Mouse (Mus musculus) ES-Bruce4 (cell line): ENCODE data around the gene Tlr9. TPM values are rescaled to one million over a fixed set of nuclear protein-coding genes. Genes with fewer than 3 reads are reported as not detected.

Experiments
- H3K27ac ChIP-seq: 2 replicates; pipeline ENCODE4 v1.5.1; 2012; ENCODE audit warnings: low read length, inconsistent platforms; ENCODE audit not compliant: insufficient read depth
- H3K27me3 ChIP-seq: 2 replicates; pipeline ENCODE4 v1.6.1; 2012; ENCODE audit warnings: mild to moderate bottlenecking, low read length, inconsistent platforms; ENCODE audit not compliant: control insufficient read depth, poor library complexity, insufficient read depth, severe bottlenecking
- H3K36me3 ChIP-seq: 2 replicates; pipeline ENCODE4 v1.6.1; 2012; ENCODE audit warnings: inconsistent platforms, mild to moderate bottlenecking, low read length, moderate library complexity; ENCODE audit not compliant: control insufficient read depth, poor library complexity, insufficient read depth, severe bottlenecking
- H3K4me1 ChIP-seq: one replicate; pipeline ENCODE4 v1.8.1; 2011; ENCODE audit warnings: low read length; ENCODE audit not compliant: control insufficient read depth, insufficient read depth
- H3K4me3 ChIP-seq: 2 replicates; pipeline ENCODE4 v1.5.1; 2011; ENCODE audit warnings: low read depth, mild to moderate bottlenecking, low read length
- H3K9ac ChIP-seq: 2 replicates; pipeline ENCODE4 v1.6.1; 2012; ENCODE audit warnings: low read depth, mild to moderate bottlenecking, inconsistent platforms; ENCODE audit not compliant: poor library complexity, severe bottlenecking
- H3K9me3 ChIP-seq: replicated peaks from 2 replicates; pipeline ENCODE4 v1.6.1; 2012; ENCODE audit warnings: mild to moderate bottlenecking, low read length, inconsistent platforms; ENCODE audit not compliant: control insufficient read depth, poor library complexity, insufficient read depth, severe bottlenecking
- CTCF ChIP-seq: IDR thresholded peaks from one replicate; pipeline ENCODE4 v1.8.1; 2011; ENCODE audit warnings: low read depth, low read length
- EP300 ChIP-seq: IDR thresholded peaks from 2 replicates; pipeline ENCODE4 v1.6.1; 2011; ENCODE audit warnings: low read depth, low read length; ENCODE audit not compliant: insufficient read depth
- POLR2A ChIP-seq: IDR thresholded peaks from one replicate; pipeline ENCODE4 v1.8.1; 2011; ENCODE audit warnings: low read length; ENCODE audit not compliant: insufficient read depth
- polyA plus RNA-seq: library from polyadenylated mRNA; stranded (reverse); fragments of >200 nt; gene quantifications from 2 replicates; pipeline ENCODE4 v1.2.4, GENCODE M21; 2011; ENCODE audit warnings: low read depth; ENCODE audit not compliant: missing spikeins, insufficient read depth, insufficient read length

Tlr9 gene
- polyA plus RNA-seq, 1 experiment: not detected

GRCm38 (mm10) chr9:106179964-106180363 lies 42.4 kb upstream of the Tlr9 start:
- no peak overlapping the region for H3K27ac ChIP-seq
- TF ChIP-seq EP300 (no peak), CTCF (no peak), POLR2A (no peak)
- no peaks in the 10 kb centered on the region for H3K9me3 ChIP-seq
- peaks cover 6% of the 10 kb centered on the region for H3K4me1 ChIP-seq
- H3K36me3 ChIP-seq: peaks cover 80% of the 10 kb centered on the region
- no peak overlapping the region for H3K4me3 ChIP-seq
- no peak overlapping the region for H3K9ac ChIP-seq
- no peaks in the 10 kb centered on the region for H3K27me3 ChIP-seq

GRCm38 (mm10) chr9:106182146-106182545 lies 40.3 kb upstream of the Tlr9 start:
- H3K4me3 ChIP-seq: no peak overlapping the region
- peaks cover 6% of the 10 kb centered on the region for H3K4me1 ChIP-seq
- no peak for TF ChIP-seq POLR2A
- TF ChIP-seq EP300: no peak
- no peak for TF ChIP-seq CTCF
- H3K27ac ChIP-seq: no peak overlapping the region
- peaks cover 89% of the 10 kb centered on the region for H3K36me3 ChIP-seq
- no peaks in the 10 kb centered on the region for H3K9me3 ChIP-seq
- H3K27me3 ChIP-seq: no peaks in the 10 kb centered on the region
- no peak overlapping the region for H3K9ac ChIP-seq

GRCm38 (mm10) chr9:106183996-106184395 lies 38.4 kb upstream of the Tlr9 start:
- no peak for TF ChIP-seq EP300
- TF ChIP-seq POLR2A: no peak
- no peak for TF ChIP-seq CTCF
- Histone ChIP-seq H3K27me3 (no peaks in the 10 kb centered on the region), H3K9ac (no peak overlapping the region), H3K36me3 (peaks cover 95% of the 10 kb centered on the region), H3K4me3 (no peak overlapping the region), H3K4me1 (peaks cover 1% of the 10 kb centered on the region), H3K9me3 (no peaks in the 10 kb centered on the region), H3K27ac (no peak overlapping the region)

GRCm38 (mm10) chr9:106191355-106191754 lies 31.0 kb upstream of the Tlr9 start:
- no peaks in the 10 kb centered on the region for H3K9me3 ChIP-seq
- TF ChIP-seq CTCF: no peak
- peaks cover 3% of the 10 kb centered on the region for H3K4me1 ChIP-seq
- no peak overlapping the region for H3K9ac ChIP-seq
- no peak overlapping the region for H3K4me3 ChIP-seq
- H3K27ac ChIP-seq: no peak overlapping the region
- H3K36me3 ChIP-seq: peaks cover 52% of the 10 kb centered on the region
- H3K27me3 ChIP-seq: no peaks in the 10 kb centered on the region

- H3K4me1 ChIP-seq: peaks cover 3% of the 10 kb centered on the region
- peaks cover 45% of the 10 kb centered on the region for H3K36me3 ChIP-seq
- no peaks in the 10 kb centered on the region for H3K27me3 ChIP-seq
- H3K27ac ChIP-seq: no peak overlapping the region
- no peak overlapping the region for H3K4me3 ChIP-seq
- TF ChIP-seq CTCF (no peak), POLR2A (no peak), EP300 (no peak)
- H3K9me3 ChIP-seq: no peaks in the 10 kb centered on the region
- no peak overlapping the region for H3K9ac ChIP-seq
These were observed 30.4 kb upstream of the Tlr9 start for GRCm38 (mm10) chr9:106192024-106192423.

GRCm38 (mm10) chr9:106192998-106193397 lies 29.4 kb upstream of the Tlr9 start:
- no peak overlapping the region for H3K9ac ChIP-seq
- H3K27ac ChIP-seq: no peak overlapping the region
- no peaks in the 10 kb centered on the region for H3K27me3 ChIP-seq
- peaks cover 3% of the 10 kb centered on the region for H3K4me1 ChIP-seq
- H3K36me3 ChIP-seq: peaks cover 35% of the 10 kb centered on the region
- TF ChIP-seq EP300: no peak
- TF ChIP-seq CTCF: no peak
- H3K9me3 ChIP-seq: no peaks in the 10 kb centered on the region
- H3K4me3 ChIP-seq: no peak overlapping the region
